Comparison of ENCODE assay signal across 9 mouse cellular contexts in genomic region chr13:73512776-73513673, GRCm38 (mm10). TPM values are rescaled to one million over a fixed set of nuclear protein-coding genes. Genes with fewer than 3 reads are reported as not detected.
DNase-seq lines count a peak whose midpoint lies in the region; ATAC-seq and TF ChIP-seq lines count a peak whose summit lies in the region.
"Had no signal": no experiment of that assay in that cellular context is flagged by ENCODE, and none has a peak within 500 bp of the region (broad histone marks: within the 10 kb centered on the region; RNA-seq: fewer than 3 reads in every experiment).

No protein-coding gene starts in this region.

- no peaks in the 10 kb centered on the region for H3K4me1 ChIP-seq in cortical plate, adult 2 months (ENCODE audit: control insufficient read depth, insufficient read depth, low read length)
- no peaks in the 10 kb centered on the region for H3K4me1 ChIP-seq in limb, embryonic 11.5 days (ENCODE audit: control insufficient read depth, insufficient read depth, low read length)
- no peaks in the 10 kb centered on the region for H3K4me1 ChIP-seq in midbrain, embryonic 16.5 days (ENCODE audit: control insufficient read depth, insufficient read depth, low read length)
- H3K4me1 ChIP-seq in spleen, adult 2 months (ENCODE audit: control insufficient read depth, insufficient read depth, insufficient read length): no peaks in the 10 kb centered on the region
- H3K4me1 ChIP-seq: stomach, embryonic 15.5 days had no signal

- WGBS in limb, embryonic 11.5 days: 62% methylated on average over 13 of the region's 13 CpGs
- WGBS in midbrain, embryonic 16.5 days: 59% methylated on average over 13 of the region's 13 CpGs
- WGBS in spleen, adult 2 months: 59% methylated on average over 13 of the region's 13 CpGs

- no peak for TF ChIP-seq POLR2A in cortical plate, adult 2 months (IDR thresholded peaks at IDR 0.05; ENCODE audit: extremely low read depth, insufficient read depth, low read length)
- TF ChIP-seq POLR2A in spleen, adult 2 months (IDR thresholded peaks at IDR 0.05; ENCODE audit: low read depth, low read length): no peak

- no peak; the same call in 1 of the 2 replicates for ATAC-seq in limb, embryonic 11.5 days (ENCODE audit: insufficient number of reproducible peaks, low FRiP score, low TSS enrichment, low read depth)
- peak; percentile 64 for ATAC-seq in midbrain, embryonic 16.5 days

- no peak overlapping the region for H3K4me2 ChIP-seq in limb, embryonic 11.5 days (ENCODE audit: low read depth, severe bottlenecking)
- no peak overlapping the region for H3K4me2 ChIP-seq in midbrain, embryonic 16.5 days (ENCODE audit: low read length)
- H3K4me2 ChIP-seq: stomach, embryonic 15.5 days had no signal

- H3K27ac ChIP-seq in cortical plate, adult 2 months (ENCODE audit: insufficient read depth, low read length): no peak overlapping the region
- H3K27ac ChIP-seq in limb, embryonic 11.5 days (replicated peaks; ENCODE audit: low read depth, low read length): no peak overlapping the region
- H3K27ac ChIP-seq in midbrain, embryonic 16.5 days (ENCODE audit: low read length): no peak overlapping the region
- no peak overlapping the region for H3K27ac ChIP-seq in spleen, adult 2 months (ENCODE audit: insufficient read depth, low read length)
- H3K27ac ChIP-seq: stomach, embryonic 15.5 days had no signal

- no peak overlapping the region for H3K4me3 ChIP-seq in cortical plate, adult 2 months (ENCODE audit: insufficient read depth, low read length)
- H3K4me3 ChIP-seq in limb, embryonic 11.5 days (ENCODE audit: low read depth, low read length): no peak overlapping the region
- no peak overlapping the region for H3K4me3 ChIP-seq in midbrain, embryonic 16.5 days (ENCODE audit: low read depth, low read length)
- no peak overlapping the region for H3K4me3 ChIP-seq in spleen, adult 2 months (ENCODE audit: extremely low read depth, insufficient read depth, insufficient read length)
- H3K4me3 ChIP-seq: stomach, embryonic 15.5 days had no signal

- no peaks in the 10 kb centered on the region for H3K27me3 ChIP-seq in limb, embryonic 11.5 days (ENCODE audit: control insufficient read depth, insufficient read depth, low read length)
- H3K27me3 ChIP-seq in midbrain, embryonic 16.5 days (ENCODE audit: control insufficient read depth, insufficient read depth, low read depth, low read length): no peaks in the 10 kb centered on the region
- H3K27me3 ChIP-seq in spleen, adult 2 months (ENCODE audit: control insufficient read depth, insufficient read depth, low read length): no peaks in the 10 kb centered on the region
- H3K27me3 ChIP-seq: stomach, embryonic 15.5 days had no signal

- TF ChIP-seq CTCF in cortical plate, adult 2 months (IDR thresholded peaks at IDR 0.05; ENCODE audit: extremely low read depth, insufficient read depth, low read length): peak; percentile 91
- TF ChIP-seq CTCF in spleen, adult 2 months (IDR thresholded peaks at IDR 0.05; ENCODE audit: extremely low read depth, insufficient read depth, insufficient read length, insufficient replicate concordance): peak; percentile 76; the same call in 1 of the 2 replicates

- no peak overlapping the region for H3K9ac ChIP-seq in limb, embryonic 11.5 days (ENCODE audit: low read length)
- H3K9ac ChIP-seq in midbrain, embryonic 16.5 days (ENCODE audit: low read depth, low read length): no peak overlapping the region
- H3K9ac ChIP-seq: stomach, embryonic 15.5 days had no signal

- no peaks in the 10 kb centered on the region for H3K9me3 ChIP-seq in limb, embryonic 11.5 days (ENCODE audit: control insufficient read depth, low read length)
- H3K9me3 ChIP-seq in midbrain, embryonic 16.5 days (replicated peaks; ENCODE audit: control insufficient read depth, low read length, poor library complexity, severe bottlenecking): no peaks in the 10 kb centered on the region
- H3K9me3 ChIP-seq: stomach, embryonic 15.5 days had no signal

- DNase-seq in 416B (ENCODE audit: low read depth): peak; percentile 78
- DNase-seq in adrenal gland, adult 18-20 months (ENCODE audit: low spot score in 2 of 2): peak; percentile 69 to 76
- peak; percentile 63 for DNase-seq in gastrocnemius, postnatal 14 days
- DNase-seq in kidney, adult 8-10 months: peak; percentile 64 to 86
- peak; percentile 89 for DNase-seq in limb, embryonic 11.5 days (ENCODE audit: low spot score)
- DNase-seq in spleen, adult 2 months (ENCODE audit: low read depth in 1 of 2, low spot score in 2 of 2): peak; percentile 30 to 61

- peaks cover 35% of the 10 kb centered on the region for H3K36me3 ChIP-seq in limb, embryonic 11.5 days (ENCODE audit: control insufficient read depth, insufficient read depth, low read length)
- H3K36me3 ChIP-seq in midbrain, embryonic 16.5 days (ENCODE audit: control insufficient read depth, insufficient read depth, low read length): peaks cover 30% of the 10 kb centered on the region
- H3K36me3 ChIP-seq in spleen, adult 2 months (ENCODE audit: control insufficient read depth, insufficient read depth, low read length): peaks cover 51% of the 10 kb centered on the region

- intact Hi-C loops in gastrocnemius, postnatal 14 days (cut with DNase I; ENCODE audit: low total_unique reads): loop anchor here (5.0 kb wide), 2 partner anchors 109 to 179 kb away; no protein-coding TSS in a partner anchor

RNA-seq across cellular contexts. Expression of gene Slc6a3, which starts 23.5 kb away (rescaled TPM):
- total RNA-seq in adrenal gland, adult 18-20 months (2021): under 1 TPM in 1 of 2 experiments, not detected in 1; 0.10 TPM
- 0.04 and 0.08 TPM in 2 replicates for polyA plus RNA-seq in cortical plate, adult 2 months (2012; rRNA removed)
- total RNA-seq in gastrocnemius, postnatal 14 days (2021): not detected
- 0.11 and 0.17 TPM in 2 replicates for polyA plus RNA-seq in limb, embryonic 11.5 days (2014; fragmentation: Nextera tagmentation; extraction: Ambion mirVana)
- 5.5 and 10.5 TPM in 2 replicates for polyA plus RNA-seq in midbrain, embryonic 16.5 days (2015; fragmentation: Nextera tagmentation; extraction: Ambion mirVana)
- polyA plus RNA-seq in spleen, adult 2 months (2012; rRNA removed): 0.49 and 0.56 TPM in 2 replicates

RNA-seq across cellular contexts. Expression of gene Lpcat1, which starts 46.0 kb away (rescaled TPM):
- 10 to 100 TPM; 11.7 to 14.0 TPM for total RNA-seq in adrenal gland, adult 18-20 months (2021)
- polyA plus RNA-seq in cortical plate, adult 2 months (2012; rRNA removed): 39.6 and 48.5 TPM in 2 replicates
- total RNA-seq in gastrocnemius, postnatal 14 days (2021): 1 to 10 TPM; 6.0 to 7.5 TPM
- polyA plus RNA-seq in limb, embryonic 11.5 days (2014; fragmentation: Nextera tagmentation; extraction: Ambion mirVana): 47.6 and 47.7 TPM in 2 replicates
- polyA plus RNA-seq in midbrain, embryonic 16.5 days (2015; fragmentation: Nextera tagmentation; extraction: Ambion mirVana): 75.7 and 78.3 TPM in 2 replicates
- 64.9 and 81.3 TPM in 2 replicates for polyA plus RNA-seq in spleen, adult 2 months (2012; rRNA removed)
